Mouse (Mus musculus) olfactory bulb, adult 2 months (tissue): ENCODE data around the gene Mical3.

ENCODE experiments used
- CTCF ChIP-seq: fragments of 200-500 bp; IDR thresholded peaks from 2 replicates; pipeline ENCODE4 v1.5.1; 2012; ENCODE audit warnings: low read depth, mild to moderate bottlenecking, low read length, moderate library complexity; ENCODE audit not compliant: insufficient read depth
- POLR2A ChIP-seq: fragments of 200-500 bp; IDR thresholded peaks from 2 replicates; pipeline ENCODE4 v1.6.1; 2012; ENCODE audit warnings: mild to moderate bottlenecking, low read depth, low read length, moderate library complexity; ENCODE audit not compliant: insufficient read depth

GRCm38 (mm10) chr6:120933670-120934069 is 197.1 kb downstream of the Mical3 start:
- TF ChIP-seq CTCF (no peak), POLR2A (no peak)
